Mouse (Mus musculus): ENCODE results near the gene Bptf.
A peak's percentile ranks its signal among the peaks of the same experiment; 100 is the strongest.
"Not testable (repeated sequence)": the region's sequence is repeated elsewhere in the genome, so short reads cannot be mapped to it uniquely, and the experiment has no call there.

Gene Bptf

GRCm38 (mm10) chr11:107016893-107017292 lies 115.0 kb downstream of the Bptf start:
- peak; percentile 59 to 74 for DNase-seq

GRCm38 (mm10) chr11:107015535-107016187 lies 116.3 kb downstream of the Bptf start:
- DNase-seq: not testable (repeated sequence)

GRCm38 (mm10) chr11:107014597-107015309 lies 117.2 kb downstream of the Bptf start:
- no peak for DNase-seq

- DNase-seq: no peak
Observed at GRCm38 (mm10) chr11:107014020-107014585, 117.8 kb downstream of the Bptf start.

GRCm38 (mm10) chr11:107012324-107013017 lies 119.5 kb downstream of the Bptf start:
- peak; percentile 98 to 99 for DNase-seq

GRCm38 (mm10) chr11:107011669-107012323 lies 120.1 kb downstream of the Bptf start:
- no peak for DNase-seq

GRCm38 (mm10) chr11:107011171-107011570 lies 120.8 kb downstream of the Bptf start:
- DNase-seq: no peak

GRCm38 (mm10) chr11:107010447-107010846 lies 121.5 kb downstream of the Bptf start:
- no peak for DNase-seq

GRCm38 (mm10) chr11:107005538-107005937 lies 126.4 kb downstream of the Bptf start:
- no peak for DNase-seq

- peak in 1 of 2 experiments; percentile 74 for DNase-seq
Observed at GRCm38 (mm10) chr11:107001760-107002675, 129.9 kb downstream of the Bptf start.

- no peak for DNase-seq
Observed at GRCm38 (mm10) chr11:106999949-107000513, 131.9 kb downstream of the Bptf start.

GRCm38 (mm10) chr11:106999151-106999948 lies 132.6 kb downstream of the Bptf start, which contains the start of gene Kpna2:
Gene Kpna2, minus strand, starts transcription at chr11:106999541.
- DNase-seq: peak; percentile 91 to 92

GRCm38 (mm10) chr11:106998651-106999150 lies 133.2 kb downstream of the Bptf start:
- no peak for DNase-seq

GRCm38 (mm10) chr11:106997976-106998375 lies 134.0 kb downstream of the Bptf start:
- no peak for DNase-seq

GRCm38 (mm10) chr11:106996492-106996891 lies 135.4 kb downstream of the Bptf start:
- DNase-seq: not testable (repeated sequence)

GRCm38 (mm10) chr11:106994246-106995085 lies 137.5 kb downstream of the Bptf start:
- no peak for DNase-seq

GRCm38 (mm10) chr11:106987384-106987783 lies 144.5 kb downstream of the Bptf start:
- DNase-seq: no peak

GRCm38 (mm10) chr11:106985979-106986604 lies 145.8 kb downstream of the Bptf start:
- DNase-seq: not testable (repeated sequence)

All from kidney, adult 8-10 months (tissue).